Mouse (Mus musculus) C2C12 (cell line): Measurements from ENCODE around the gene Adamts10.

ENCODE experiments used
- CTCF ChIP-seq: IDR thresholded peaks from one replicate; pipeline ENCODE4 v1.5.1; 2011; ENCODE audit not compliant: control insufficient read depth, insufficient read depth, insufficient read length
- MAX ChIP-seq: IDR thresholded peaks from one replicate; pipeline ENCODE4 v1.6.1; 2011; ENCODE audit warnings: mild to moderate bottlenecking, control low read depth

DNA sequence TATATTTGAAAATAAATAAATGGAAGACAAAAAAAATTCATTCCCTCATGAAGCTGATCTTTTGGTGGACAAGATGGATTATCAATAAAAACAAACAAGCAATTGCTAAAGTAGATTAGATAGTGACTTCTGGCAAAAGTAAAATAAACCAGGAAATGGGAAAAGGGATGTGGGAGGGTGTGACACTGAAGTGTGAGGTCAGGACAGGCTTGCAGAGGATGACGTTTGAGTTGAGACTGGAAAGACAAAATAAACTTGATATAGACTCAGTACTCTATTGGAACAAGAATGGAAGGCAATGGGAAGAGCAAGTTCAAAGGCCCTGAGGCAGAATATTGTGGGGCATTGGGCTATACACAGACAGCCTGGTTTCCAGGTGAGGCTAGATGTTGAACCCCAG lies 3.6 kb upstream of the Adamts10 start:
- no peak for TF ChIP-seq MAX
- no peak for TF ChIP-seq CTCF
